ENCODE assay signal across 16 mouse cellular contexts in the genomic region with DNA sequence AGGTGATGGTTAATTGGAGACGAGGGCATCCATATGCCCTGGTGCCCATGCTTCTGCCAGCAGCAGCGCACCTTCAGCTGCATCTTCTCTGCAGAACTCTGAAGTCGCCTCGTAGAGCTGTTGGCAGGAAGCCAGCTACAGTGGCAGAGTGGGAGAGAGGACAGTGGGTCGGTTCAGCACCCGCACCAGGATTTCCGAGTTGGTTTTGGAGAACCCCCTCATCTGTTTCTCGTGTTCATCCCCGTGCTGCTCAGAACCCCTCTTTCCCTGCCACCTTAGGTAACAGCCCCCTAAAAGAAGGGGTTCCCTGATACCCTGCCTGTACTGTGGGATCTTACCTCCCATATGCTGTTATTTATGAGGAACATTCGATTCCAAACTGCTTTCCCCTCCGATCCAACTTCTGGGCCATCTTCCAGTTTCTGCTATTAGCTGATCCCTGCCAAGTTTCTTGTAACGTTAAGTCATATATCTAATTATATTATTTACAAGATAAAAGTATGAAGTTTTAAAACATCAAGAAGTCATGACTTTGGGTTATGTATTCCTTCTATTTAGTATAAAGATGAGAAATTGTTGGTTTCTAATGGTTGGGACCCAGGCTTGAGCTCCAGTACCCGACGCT. TPM values are rescaled to one million over a fixed set of nuclear protein-coding genes. Genes with fewer than 3 reads are reported as not detected.
DNase-seq lines count a peak whose midpoint lies in the region; ATAC-seq and TF ChIP-seq lines count a peak whose summit lies in the region.
"Had no signal": no experiment of that assay in that cellular context is flagged by ENCODE, and none has a peak within 500 bp of the region (broad histone marks: within the 10 kb centered on the region; RNA-seq: fewer than 3 reads in every experiment).

No protein-coding gene starts in this region.

- no peak for TF ChIP-seq POLR2A in MEL (IDR thresholded peaks at IDR 0.05; ENCODE audit: control insufficient read depth in 1 of 2, insufficient read depth in 1 of 2, low read depth in 1 of 2, low read length in 2 of 2, poor library complexity in 1 of 2)

- H3K27me3 ChIP-seq in forebrain, embryonic 14.5 days (replicated peaks; ENCODE audit: control insufficient read depth, insufficient read depth, low read length), result no peaks in the 10 kb centered on the region
- peaks cover 10% of the 10 kb centered on the region; the same call in 1 of the 2 replicates for H3K27me3 ChIP-seq in forebrain, embryonic 12.5 days
- no peaks in the 10 kb centered on the region for H3K27me3 ChIP-seq in MEL (ENCODE audit: control insufficient read depth in 1 of 2, insufficient read depth in 2 of 2, low read length in 2 of 2)
- H3K27me3 ChIP-seq: limb, embryonic 15.5 days had no signal

- peaks cover 5% of the 10 kb centered on the region for H3K4me1 ChIP-seq in forebrain, embryonic 14.5 days (ENCODE audit: control insufficient read depth, insufficient read depth, low read length)
- H3K4me1 ChIP-seq in forebrain, embryonic 12.5 days, result peaks cover 11% of the 10 kb centered on the region; the same call in 1 of the 2 replicates
- H3K4me1 ChIP-seq in MEL (ENCODE audit: control insufficient read depth in 1 of 2, insufficient read depth in 2 of 2, low read length in 2 of 2), result peaks cover 0 to 6% of the 10 kb centered on the region in 2 experiments; a peak in 2 of 4 replicates

- DNase-seq in forebrain, embryonic 14.5 days (ENCODE audit: low spot score), result peak; percentile 58
- peak; percentile 43 to 67 for DNase-seq in left cerebral cortex, postnatal 10 days (ENCODE audit: extremely low spot score in 1 of 2, low spot score in 2 of 2)
- no peak for DNase-seq in left cerebral cortex, adult 11 months (ENCODE audit: low spot score)
- peak; percentile 5 for DNase-seq in MEL (ENCODE audit: low read depth, low spot score)
- peak; percentile 44 to 48 for DNase-seq in layer of hippocampus, postnatal 10 days (ENCODE audit: low spot score in 2 of 2)
- no peak for DNase-seq in adrenal gland, postnatal 25 days
- DNase-seq: heart, adult 11 months; heart, postnatal 10 days; thymus, postnatal 4 days had no signal

- H3K79me2 ChIP-seq in MEL (ENCODE audit: control insufficient read depth, insufficient read depth, low read length, poor library complexity), result no peaks in the 10 kb centered on the region

- intact Hi-C loops in left cerebral cortex, postnatal 10 days (cut with DNase I), result no loop called here

- no peak overlapping the region for H3K4me2 ChIP-seq in forebrain, embryonic 14.5 days (ENCODE audit: low read length)
- no peak overlapping the region for H3K4me2 ChIP-seq in forebrain, embryonic 12.5 days
- H3K4me2 ChIP-seq: limb, embryonic 15.5 days had no signal

- peaks cover 8% of the 10 kb centered on the region for H3K36me3 ChIP-seq in forebrain, embryonic 14.5 days (ENCODE audit: control insufficient read depth, insufficient read depth, low read length)
- 0 out of 2 replicates have a peak, but pooled peaks cover 8% of the 10 kb centered on the region for H3K36me3 ChIP-seq in forebrain, embryonic 12.5 days (replicated peaks)
- H3K36me3 ChIP-seq in MEL (ENCODE audit: control insufficient read depth in 1 of 2, insufficient read depth in 2 of 2, low read length in 2 of 2), result no peaks in the 10 kb centered on the region
- H3K36me3 ChIP-seq: limb, embryonic 15.5 days had no signal

- WGBS in forebrain, embryonic 14.5 days, result 75% methylated on average over 14 of the region's 14 CpGs
- 91% methylated on average over 14 of the region's 14 CpGs for WGBS in forebrain, embryonic 12.5 days

- no peak for TF ChIP-seq EP300 in MEL (IDR thresholded peaks at IDR 0.05; ENCODE audit: low read depth in 1 of 2, low read length in 2 of 2)

- no peaks in the 10 kb centered on the region for H3K9me3 ChIP-seq in forebrain, embryonic 14.5 days (replicated peaks; ENCODE audit: control insufficient read depth, low read length)
- no peaks in the 10 kb centered on the region for H3K9me3 ChIP-seq in forebrain, embryonic 12.5 days
- H3K9me3 ChIP-seq in MEL (replicated peaks; ENCODE audit: insufficient read depth, low read length), result no peaks in the 10 kb centered on the region
- H3K9me3 ChIP-seq: limb, embryonic 15.5 days had no signal

- TF ChIP-seq CTCF in MEL (IDR thresholded peaks at IDR 0.05 in 2 of 3, conservative IDR thresholded peaks at IDR 0.05 in 1 of 3; ENCODE audit: control insufficient read depth in 1 of 3, insufficient read depth in 1 of 3, low read depth in 2 of 3, low read length in 3 of 3, poor library complexity in 1 of 3, severe bottlenecking in 1 of 3), result no peak

- no peak overlapping the region for H3K4me3 ChIP-seq in forebrain, embryonic 14.5 days (ENCODE audit: low read depth, low read length)
- no peak overlapping the region for H3K4me3 ChIP-seq in forebrain, embryonic 12.5 days (replicated peaks)
- H3K4me3 ChIP-seq in MEL (ENCODE audit: control insufficient read depth in 1 of 2, insufficient read depth in 1 of 2, low read depth in 2 of 2, low read length in 2 of 2), result no peak overlapping the region
- H3K4me3 ChIP-seq: limb, embryonic 15.5 days had no signal

- no peak overlapping the region for H3K9ac ChIP-seq in forebrain, embryonic 14.5 days (ENCODE audit: low read length)
- H3K9ac ChIP-seq in forebrain, embryonic 12.5 days, result no peak overlapping the region
- no peak overlapping the region for H3K9ac ChIP-seq in MEL (ENCODE audit: control insufficient read depth, low read depth, low read length, poor library complexity, severe bottlenecking)
- H3K9ac ChIP-seq: limb, embryonic 15.5 days had no signal

- ATAC-seq in forebrain, embryonic 14.5 days, result no peak; the same call in 1 of the 2 replicates
- ATAC-seq in forebrain, embryonic 12.5 days (ENCODE audit: low FRiP score), result no peak
- ATAC-seq in activated CD4-positive, CD25-positive, alpha-beta regulatory T cell, adult 4 months, result no peak

- H3K27ac ChIP-seq in forebrain, embryonic 14.5 days (ENCODE audit: low read depth, low read length), result no peak overlapping the region
- no peak overlapping the region for H3K27ac ChIP-seq in forebrain, embryonic 12.5 days
- no peak overlapping the region for H3K27ac ChIP-seq in MEL (ENCODE audit: control insufficient read depth, low read depth, low read length)
- H3K27ac ChIP-seq: limb, embryonic 15.5 days had no signal

- TF ChIP-seq RAD21 in MEL (IDR thresholded peaks at IDR 0.05; ENCODE audit: low read depth, low read length), result no peak

TF ChIP-seq in MEL, 35 proteins besides CTCF, POLR2A, EP300 and RAD21:
- no peak for TF ChIP-seq RCOR1 (IDR thresholded peaks at IDR 0.05; ENCODE audit: low read depth, low read length)
- TF ChIP-seq JUND (IDR thresholded peaks at IDR 0.05; ENCODE audit: low read depth, low read length), result no peak
- no peak for TF ChIP-seq UBTF (IDR thresholded peaks at IDR 0.05; ENCODE audit: borderline replicate concordance, insufficient read depth, low read depth, low read length)
- TF ChIP-seq TAL1 (IDR thresholded peaks at IDR 0.05; ENCODE audit: low read length), result no peak
- no peak for TF ChIP-seq USF1 (IDR thresholded peaks at IDR 0.05; ENCODE audit: low read depth, low read length)
- TF ChIP-seq NRF1 (IDR thresholded peaks at IDR 0.05; ENCODE audit: insufficient read depth, low read depth, low read length, poor library complexity, severe bottlenecking), result no peak
- no peak for TF ChIP-seq MAZ (IDR thresholded peaks at IDR 0.05; ENCODE audit: low read depth, low read length)
- TF ChIP-seq E2F4 (IDR thresholded peaks at IDR 0.05; ENCODE audit: borderline replicate concordance, low read depth, low read length), result no peak
- TF ChIP-seq MAX (IDR thresholded peaks at IDR 0.05; ENCODE audit: low read length), result no peak

RNA-seq across cellular contexts. Expression of gene Gm47841, which starts 38.7 kb away (rescaled TPM):
- polyA plus RNA-seq in forebrain, embryonic 14.5 days (2014; fragmentation: Nextera tagmentation; extraction: Ambion mirVana), result not detected in 2 replicates
- polyA plus RNA-seq in forebrain, embryonic 12.5 days (2016; fragmentation: Nextera tagmentation; extraction: Ambion mirVana), result not detected in 2 replicates
- total RNA-seq in left cerebral cortex, postnatal 10 days (2021), result under 1 TPM in 1 of 2 experiments, not detected in 1; 0.32 TPM
- total RNA-seq in MEL (2012; rRNA removed), result not detected in 2 replicates
- polyA plus RNA-seq in MEL (2012; ENCODE audit: insufficient read depth in 1 of 2, insufficient read length in 2 of 2, low read depth in 1 of 2, low replicate concordance in 2 of 2, missing spikeins in 1 of 2), result not detected
- not detected for total RNA-seq in layer of hippocampus, postnatal 10 days (2021)
- not detected for polyA plus RNA-seq in activated CD4-positive, CD25-positive, alpha-beta regulatory T cell, adult 4 months (2017; shearing (Covaris generic))
- not detected in 2 replicates for total RNA-seq in adrenal gland, postnatal 25 days (2021)
- total RNA-seq: megakaryocyte, adult 5-6 weeks had no signal
- polyA plus RNA-seq: C2C12; embryonic facial prominence, embryonic 11.5 days; kidney, embryonic 16.5 days; limb, embryonic 15.5 days had no signal

Comparison
In these comparisons a context has a peak if more than half of its experiments do, and no peak if none do; other contexts are left out.
1. DNase-seq: peak in forebrain, embryonic 14.5 days (single experiment), left cerebral cortex, postnatal 10 days (2 of 2), MEL (single experiment) and layer of hippocampus, postnatal 10 days (2 of 2); none in left cerebral cortex, adult 11 months (single experiment) and adrenal gland, postnatal 25 days (single experiment).